Mouse (Mus musculus): Measurements from ENCODE around the gene Lipn.

DNA sequence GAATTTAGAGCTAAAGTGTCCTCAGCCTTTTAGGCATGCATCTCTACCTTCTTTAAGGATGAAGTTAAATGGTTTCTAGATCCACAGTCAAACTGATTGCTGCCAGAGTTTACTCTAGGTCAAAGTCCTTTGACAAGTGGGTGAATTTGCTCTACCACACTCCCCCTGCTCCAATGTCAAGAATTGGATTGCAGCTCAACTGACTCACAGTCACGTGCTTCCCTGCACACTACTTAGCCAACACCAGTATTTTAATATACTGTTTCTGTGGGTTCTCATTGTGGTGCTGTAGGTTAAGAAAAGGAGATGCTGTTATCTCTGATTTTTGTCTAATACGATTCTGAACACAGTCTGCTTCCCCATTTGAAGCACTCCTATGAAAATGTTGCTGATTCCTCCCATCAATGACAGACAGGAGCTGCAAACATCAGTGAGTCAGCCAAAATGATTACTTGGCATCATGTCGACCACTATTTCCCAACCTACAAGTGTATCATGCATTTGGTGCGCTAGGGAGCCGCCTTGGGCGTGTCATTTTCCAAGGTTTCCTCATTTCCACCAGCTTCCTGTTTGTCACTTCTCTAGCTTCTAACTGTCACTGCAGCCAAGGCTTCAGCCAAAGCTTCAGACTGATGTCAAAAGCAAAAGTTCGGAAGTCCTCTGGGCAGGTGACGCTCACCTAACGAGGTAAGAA, at the start of gene Lipn:
- TF ChIP-seq CTCF (conservative IDR thresholded peaks at IDR 0.05; ENCODE audit: low read length) (no peak), POU5F1 (IDR thresholded peaks at IDR 0.05; ENCODE audit: borderline replicate concordance, low read length) (no peak), NANOG (IDR thresholded peaks at IDR 0.05; ENCODE audit: borderline replicate concordance, low read length) (no peak)
